8 mouse cellular contexts compared by ENCODE assay signal in genomic region chr16:95991122-95991900, GRCm38 (mm10). TPM values are rescaled to one million over a fixed set of nuclear protein-coding genes. Genes with fewer than 3 reads are reported as not detected.
A peak's percentile ranks its signal among the peaks of the same experiment; 100 is the strongest.
DNase-seq lines count a peak whose midpoint lies in the region; ATAC-seq and TF ChIP-seq lines count a peak whose summit lies in the region.

No protein-coding gene starts in this region.

- no peak; the same call in 1 of the 2 replicates for TF ChIP-seq EP300 in liver, postnatal 0 days (IDR thresholded peaks at IDR 0.05; ENCODE audit: low read depth)

- no peaks in the 10 kb centered on the region; the same call in 1 of the 2 replicates for H3K4me1 ChIP-seq in lung, embryonic 14.5 days (ENCODE audit: insufficient read depth)
- no peaks in the 10 kb centered on the region for H3K4me1 ChIP-seq in hindbrain, embryonic 11.5 days (replicated peaks; ENCODE audit: control insufficient read depth, insufficient read depth, low read length)
- peaks cover 21% of the 10 kb centered on the region for H3K4me1 ChIP-seq in liver, postnatal 0 days (ENCODE audit: insufficient read depth)

- DNase-seq in lung, embryonic 14.5 days, result peak; percentile 34
- DNase-seq in lung, postnatal 25 days (ENCODE audit: low spot score), result no peak
- peak; percentile 34 for DNase-seq in c-Kit-positive CD71-positive TER-119-negative erythroid progenitor cells, embryonic 14.5 days (ENCODE audit: low read depth)
- DNase-seq in hindbrain, embryonic 11.5 days (ENCODE audit: low spot score), result peak; percentile 33
- no peak for DNase-seq in liver, postnatal 0 days
- DNase-seq in layer of hippocampus, adult 8-10 months (ENCODE audit: low spot score in 2 of 2), result no peak
- DNase-seq in right cerebral cortex, adult 2 months (ENCODE audit: low spot score in 2 of 2), result no peak
- DNase-seq in adrenal gland, postnatal 10 days, result no peak

- H3K9me3 ChIP-seq in lung, embryonic 14.5 days (ENCODE audit: low read depth, low read length), result no peaks in the 10 kb centered on the region
- H3K9me3 ChIP-seq in hindbrain, embryonic 11.5 days (ENCODE audit: control insufficient read depth, low read length), result no peaks in the 10 kb centered on the region
- H3K9me3 ChIP-seq in liver, postnatal 0 days (ENCODE audit: low read length), result no peaks in the 10 kb centered on the region

- peak overlapping the region; percentile 79 for H3K27ac ChIP-seq in lung, embryonic 14.5 days (ENCODE audit: low read depth)
- H3K27ac ChIP-seq in hindbrain, embryonic 11.5 days (ENCODE audit: low read depth, low read length), result peak overlapping the region; percentile 83
- H3K27ac ChIP-seq in liver, postnatal 0 days (ENCODE audit: low read depth), result peak overlapping the region; percentile 49

- H3K27me3 ChIP-seq in lung, embryonic 14.5 days (ENCODE audit: insufficient read depth, low read length), result no peaks in the 10 kb centered on the region
- H3K27me3 ChIP-seq in hindbrain, embryonic 11.5 days (ENCODE audit: control insufficient read depth, insufficient read depth, low read length), result no peaks in the 10 kb centered on the region
- H3K27me3 ChIP-seq in liver, postnatal 0 days (ENCODE audit: insufficient read depth, low read length), result no peaks in the 10 kb centered on the region

- H3K9ac ChIP-seq in lung, embryonic 14.5 days, result peak overlapping the region; percentile 82
- peak overlapping the region; percentile 81 for H3K9ac ChIP-seq in hindbrain, embryonic 11.5 days (ENCODE audit: low read depth, low read length)
- peak overlapping the region; percentile 78 for H3K9ac ChIP-seq in liver, postnatal 0 days (replicated peaks)

- peak; percentile 20; the same call in 1 of the 2 replicates for TF ChIP-seq CTCF in lung, embryonic 14.5 days (IDR thresholded peaks at IDR 0.05; ENCODE audit: low read depth)
- peak; percentile 32; the same call in 1 of the 2 replicates for TF ChIP-seq CTCF in liver, postnatal 0 days (IDR thresholded peaks at IDR 0.05; ENCODE audit: low read depth)

- WGBS in lung, embryonic 14.5 days, result 7% methylated on average over 10 of the region's 10 CpGs
- WGBS in hindbrain, embryonic 11.5 days, result 11% methylated on average over 10 of the region's 10 CpGs
- 5% methylated on average over 10 of the region's 10 CpGs for WGBS in liver, postnatal 0 days (ENCODE audit: insufficient replicate concordance)

- no peak for ATAC-seq in lung, embryonic 14.5 days (ENCODE audit: insufficient read depth)
- ATAC-seq in hindbrain, embryonic 11.5 days (ENCODE audit: low FRiP score), result no peak
- no peak for ATAC-seq in liver, postnatal 0 days

- peaks cover 48% of the 10 kb centered on the region for H3K36me3 ChIP-seq in lung, embryonic 14.5 days (ENCODE audit: insufficient read depth)
- no peaks in the 10 kb centered on the region for H3K36me3 ChIP-seq in hindbrain, embryonic 11.5 days (ENCODE audit: control insufficient read depth, insufficient read depth, low read length)
- peaks cover 7% of the 10 kb centered on the region; the same call in 1 of the 2 replicates for H3K36me3 ChIP-seq in liver, postnatal 0 days (replicated peaks; ENCODE audit: insufficient read depth, low read length)

- peak overlapping the region; percentile 79 for H3K4me2 ChIP-seq in lung, embryonic 14.5 days
- peak overlapping the region; percentile 73 for H3K4me2 ChIP-seq in hindbrain, embryonic 11.5 days (replicated peaks; ENCODE audit: low read depth, low read length)
- peak overlapping the region; percentile 84 for H3K4me2 ChIP-seq in liver, postnatal 0 days (ENCODE audit: low read depth, low read length)

- H3K4me3 ChIP-seq in lung, embryonic 14.5 days (ENCODE audit: low read depth, low read length), result peak overlapping the region; percentile 83
- H3K4me3 ChIP-seq in hindbrain, embryonic 11.5 days (ENCODE audit: low read depth, low read length), result peak overlapping the region; percentile 80
- H3K4me3 ChIP-seq in liver, postnatal 0 days (ENCODE audit: low read depth, low read length), result peak overlapping the region; percentile 75

RNA-seq across cellular contexts. Expression of gene Psmg1, which starts 0.6 kb away (rescaled TPM):
- polyA plus RNA-seq in lung, embryonic 14.5 days (2014; fragmentation: Nextera tagmentation; extraction: Ambion mirVana), result 97.8 and 104 TPM in 2 replicates
- 90.0 and 94.2 TPM in 2 replicates for polyA plus RNA-seq in hindbrain, embryonic 11.5 days (2014; fragmentation: Nextera tagmentation; extraction: Ambion mirVana)
- polyA plus RNA-seq in liver, postnatal 0 days (2015; fragmentation: Nextera tagmentation; extraction: Ambion mirVana), result 44.1 and 44.9 TPM in 2 replicates
- total RNA-seq in layer of hippocampus, adult 8-10 months (2022), result 10 to 100 TPM; 15.7 to 20.1 (median 19.6) TPM
- 10 to 100 TPM; 37.2 to 40.0 TPM for total RNA-seq in adrenal gland, postnatal 10 days (2021)

Comparison
In these comparisons a context has a peak if more than half of its experiments do, and no peak if none do; other contexts are left out.
1. DNase-seq: peak in lung, embryonic 14.5 days (single experiment), c-Kit-positive CD71-positive TER-119-negative erythroid progenitor cells, embryonic 14.5 days (single experiment) and hindbrain, embryonic 11.5 days (single experiment); none in lung, postnatal 25 days (single experiment), liver, postnatal 0 days (single experiment), layer of hippocampus, adult 8-10 months (0 of 2), right cerebral cortex, adult 2 months (0 of 2) and adrenal gland, postnatal 10 days (single experiment).
2. Peak in every context shown above with its lines, with median percentiles within 50 percentile points of each other: H3K27ac ChIP-seq, H3K4me2 ChIP-seq, H3K4me3 ChIP-seq and H3K9ac ChIP-seq.